Mouse (Mus musculus) neural tube, embryonic 15.5 days (tissue): Measurements from ENCODE around the gene Ccr7. TPM values are rescaled to one million over a fixed set of nuclear protein-coding genes. Genes with fewer than 3 reads are reported as not detected.

Experiments
- ATAC-seq: fragments of 200-750 bp; cut with Nextera tagmentation; 2 replicates; pipeline ENCODE4 v1.8.0; 2017; ENCODE audit warnings: mild to moderate bottlenecking, moderate TSS enrichment, moderate library complexity; ENCODE audit not compliant: low FRiP score
- H3K27ac ChIP-seq: fragments of 300-500 bp; sonication (generic); replicated peaks from 2 replicates; pipeline ENCODE4 v1.5.1; 2015; ENCODE audit warnings: mild to moderate bottlenecking, inconsistent platforms
- H3K27me3 ChIP-seq: fragments of 300-500 bp; sonication (generic); replicated peaks from 2 replicates; pipeline ENCODE4 v1.6.1; 2015; ENCODE audit warnings: inconsistent platforms
- H3K36me3 ChIP-seq: fragments of 300-500 bp; sonication (generic); 2 replicates; pipeline ENCODE4 v1.6.1; 2015; ENCODE audit warnings: inconsistent platforms
- H3K4me1 ChIP-seq: fragments of 300-500 bp; sonication (generic); 2 replicates; pipeline ENCODE4 v1.6.1; 2015; ENCODE audit warnings: inconsistent platforms
- H3K4me2 ChIP-seq: fragments of 300-500 bp; sonication (generic); 2 replicates; pipeline ENCODE4 v1.6.1; 2015; ENCODE audit warnings: inconsistent platforms, mild to moderate bottlenecking, moderate library complexity
- H3K4me3 ChIP-seq: fragments of 300-500 bp; sonication (generic); replicated peaks from 2 replicates; pipeline ENCODE4 v1.5.1; 2015; ENCODE audit warnings: mild to moderate bottlenecking, inconsistent platforms
- H3K9ac ChIP-seq: fragments of 300-500 bp; sonication (generic); replicated peaks from 2 replicates; pipeline ENCODE4 v1.6.1; 2015; ENCODE audit warnings: mild to moderate bottlenecking, inconsistent platforms
- H3K9me3 ChIP-seq: fragments of 300-500 bp; sonication (generic); replicated peaks from 2 replicates; pipeline ENCODE4 v1.6.1; 2016; ENCODE audit warnings: inconsistent platforms
- WGBS: fragments of 180-500 bp; shearing (Covaris S2); methylation state at CpG from one replicate; pipeline ENCODE4 v1.1.7; 2015; ENCODE audit warnings: mixed read lengths; 5-methylcytosine and 5-hydroxymethylcytosine counted together
- polyA plus RNA-seq: library from polyadenylated mRNA; unstranded; fragments of >200 nt; fragmentation: Nextera tagmentation; extraction: Ambion mirVana; gene quantifications from 2 replicates; pipeline ENCODE4 v1.2.1, GENCODE M21; 2015

Gene Ccr7
- polyA plus RNA-seq, 1 experiment from 2014 or later = not detected

- Histone ChIP-seq H3K4me1 (peaks cover 37% of the 10 kb centered on the region), H3K4me2 (no peak overlapping the region), H3K27me3 (no peaks in the 10 kb centered on the region), H3K27ac (no peak overlapping the region), H3K9me3 (no peaks in the 10 kb centered on the region), H3K9ac (no peak overlapping the region), H3K4me3 (no peak overlapping the region), H3K36me3 (no peaks in the 10 kb centered on the region)
- WGBS = 92% methylated on average over 23 of the region's 23 CpGs
- ATAC-seq = no peak
Measured at GRCm38 (mm10) chr11:99144940-99145339, 9.9 kb downstream of the Ccr7 start.

- Histone ChIP-seq H3K4me1 (peaks cover 33% of the 10 kb centered on the region), H3K4me2 (no peak overlapping the region), H3K36me3 (no peaks in the 10 kb centered on the region), H3K27ac (no peak overlapping the region), H3K9ac (no peak overlapping the region), H3K27me3 (no peaks in the 10 kb centered on the region), H3K4me3 (no peak overlapping the region), H3K9me3 (no peaks in the 10 kb centered on the region)
- 84% methylated on average over 5 of the region's 5 CpGs for WGBS
- ATAC-seq = no peak
Measured at GRCm38 (mm10) chr11:99144456-99144855, 10.4 kb downstream of the Ccr7 start.

- WGBS = 81% methylated on average over 16 of the region's 16 CpGs
- H3K9me3 ChIP-seq = no peaks in the 10 kb centered on the region
- no peaks in the 10 kb centered on the region for H3K36me3 ChIP-seq
- H3K4me2 ChIP-seq = no peak overlapping the region
- no peak overlapping the region for H3K27ac ChIP-seq
- no peak overlapping the region for H3K9ac ChIP-seq
- peaks cover 23% of the 10 kb centered on the region for H3K4me1 ChIP-seq
- no peaks in the 10 kb centered on the region for H3K27me3 ChIP-seq
- ATAC-seq = no peak
- no peak overlapping the region for H3K4me3 ChIP-seq
Measured at GRCm38 (mm10) chr11:99143123-99144082, 11.5 kb downstream of the Ccr7 start.

- no peaks in the 10 kb centered on the region for H3K27me3 ChIP-seq
- no peak overlapping the region for H3K27ac ChIP-seq
- H3K4me1 ChIP-seq = peaks cover 14% of the 10 kb centered on the region
- no peak overlapping the region for H3K4me3 ChIP-seq
- no peak for ATAC-seq
- no peak overlapping the region for H3K9ac ChIP-seq
- no peaks in the 10 kb centered on the region for H3K36me3 ChIP-seq
- H3K9me3 ChIP-seq = no peaks in the 10 kb centered on the region
- H3K4me2 ChIP-seq = no peak overlapping the region
- WGBS = 55% methylated on average over 18 of the region's 18 CpGs
Measured at GRCm38 (mm10) chr11:99142493-99143095, 12.3 kb downstream of the Ccr7 start.

- Histone ChIP-seq H3K9me3 (no peaks in the 10 kb centered on the region), H3K9ac (no peak overlapping the region), H3K4me1 (peaks cover 9% of the 10 kb centered on the region), H3K4me3 (no peak overlapping the region), H3K36me3 (no peaks in the 10 kb centered on the region), H3K27ac (no peak overlapping the region), H3K4me2 (no peak overlapping the region), H3K27me3 (no peaks in the 10 kb centered on the region)
- WGBS = 85% methylated on average over 6 of the region's 6 CpGs
- no peak for ATAC-seq
Measured at GRCm38 (mm10) chr11:99142046-99142445, 12.8 kb downstream of the Ccr7 start.

- no peak overlapping the region for H3K4me2 ChIP-seq
Measured at GRCm38 (mm10) chr11:99141600-99141999, 13.3 kb downstream of the Ccr7 start.

GRCm38 (mm10) chr11:99138976-99139375 lies 15.9 kb downstream of the Ccr7 start:
- H3K9ac ChIP-seq = no peak overlapping the region
- WGBS = 83% methylated on average over 9 of the region's 9 CpGs
- ATAC-seq = no peak
- H3K4me3 ChIP-seq = no peak overlapping the region
- H3K4me1 ChIP-seq = 0 out of 2 replicates have a peak, but pooled peaks cover 7% of the 10 kb centered on the region
- H3K27ac ChIP-seq = no peak overlapping the region
- H3K36me3 ChIP-seq = no peaks in the 10 kb centered on the region
- H3K9me3 ChIP-seq = no peaks in the 10 kb centered on the region
- no peaks in the 10 kb centered on the region for H3K27me3 ChIP-seq
- no peak overlapping the region for H3K4me2 ChIP-seq

More at GRCm38 (mm10) chr11:99141600-99141999, 13.3 kb downstream of the Ccr7 start:
- no peak for ATAC-seq
- Histone ChIP-seq H3K9me3 (no peaks in the 10 kb centered on the region), H3K27ac (no peak overlapping the region), H3K9ac (no peak overlapping the region), H3K27me3 (no peaks in the 10 kb centered on the region), H3K36me3 (no peaks in the 10 kb centered on the region), H3K4me3 (no peak overlapping the region), H3K4me1 (peaks cover 7% of the 10 kb centered on the region; the same call in 1 of the 2 replicates)
- 67% methylated on average over 7 of the region's 7 CpGs for WGBS

- ATAC-seq = no peak
- Histone ChIP-seq H3K36me3 (no peaks in the 10 kb centered on the region), H3K27ac (no peak overlapping the region), H3K4me2 (no peak overlapping the region), H3K27me3 (no peaks in the 10 kb centered on the region), H3K9me3 (no peaks in the 10 kb centered on the region), H3K9ac (no peak overlapping the region), H3K4me3 (no peak overlapping the region), H3K4me1 (peaks cover 11% of the 10 kb centered on the region)
- 91% methylated on average over 4 of the region's 4 CpGs for WGBS
Measured at GRCm38 (mm10) chr11:99137385-99137784, 17.5 kb downstream of the Ccr7 start.

- Histone ChIP-seq H3K9ac (no peak overlapping the region), H3K27ac (no peak overlapping the region), H3K27me3 (no peaks in the 10 kb centered on the region), H3K4me1 (peaks cover 11% of the 10 kb centered on the region), H3K4me2 (no peak overlapping the region), H3K4me3 (no peak overlapping the region), H3K36me3 (no peaks in the 10 kb centered on the region), H3K9me3 (no peaks in the 10 kb centered on the region)
- 59% methylated on average over 4 of the region's 4 CpGs for WGBS
- ATAC-seq = no peak
Measured at GRCm38 (mm10) chr11:99136961-99137360, 17.9 kb downstream of the Ccr7 start.

- no peak for ATAC-seq
- no peaks in the 10 kb centered on the region for H3K9me3 ChIP-seq
Measured at GRCm38 (mm10) chr11:99136361-99136760, 18.5 kb downstream of the Ccr7 start.

GRCm38 (mm10) chr11:99135047-99135440 lies 19.8 kb downstream of the Ccr7 start:
- 77% methylated on average over 8 of the region's 8 CpGs for WGBS
- no peak for ATAC-seq
- H3K27me3 ChIP-seq = no peaks in the 10 kb centered on the region

More at GRCm38 (mm10) chr11:99136361-99136760, 18.5 kb downstream of the Ccr7 start:
- H3K4me3 ChIP-seq = no peak overlapping the region
- no peaks in the 10 kb centered on the region for H3K27me3 ChIP-seq
- no peak overlapping the region for H3K27ac ChIP-seq
- no peaks in the 10 kb centered on the region for H3K36me3 ChIP-seq
- peaks cover 17% of the 10 kb centered on the region for H3K4me1 ChIP-seq
- H3K4me2 ChIP-seq = no peak overlapping the region
- WGBS = 35% methylated on average over 3 of the region's 3 CpGs
- no peak overlapping the region for H3K9ac ChIP-seq

More at GRCm38 (mm10) chr11:99135047-99135440, 19.8 kb downstream of the Ccr7 start:
- H3K4me2 ChIP-seq = no peak overlapping the region
- no peaks in the 10 kb centered on the region for H3K36me3 ChIP-seq
- H3K9ac ChIP-seq = no peak overlapping the region
- no peaks in the 10 kb centered on the region for H3K9me3 ChIP-seq
- no peak overlapping the region for H3K27ac ChIP-seq
- H3K4me1 ChIP-seq = peaks cover 18% of the 10 kb centered on the region
- H3K4me3 ChIP-seq = no peak overlapping the region
